Mouse (Mus musculus) heart, adult 8-10 months (tissue): ENCODE measurements at regions not wholly inside any gene's neighbourhood (a gene's known extent, or its start where the extent isn't known, plus 50 kb on each side); places are given as distances from the start of the nearest gene placed in this dataset.

Experiments used
- DNase-seq: peaks from one replicate; pipeline ENCODE4 v3.0.0; 2022; ENCODE audit warnings: low spot score

DNA sequence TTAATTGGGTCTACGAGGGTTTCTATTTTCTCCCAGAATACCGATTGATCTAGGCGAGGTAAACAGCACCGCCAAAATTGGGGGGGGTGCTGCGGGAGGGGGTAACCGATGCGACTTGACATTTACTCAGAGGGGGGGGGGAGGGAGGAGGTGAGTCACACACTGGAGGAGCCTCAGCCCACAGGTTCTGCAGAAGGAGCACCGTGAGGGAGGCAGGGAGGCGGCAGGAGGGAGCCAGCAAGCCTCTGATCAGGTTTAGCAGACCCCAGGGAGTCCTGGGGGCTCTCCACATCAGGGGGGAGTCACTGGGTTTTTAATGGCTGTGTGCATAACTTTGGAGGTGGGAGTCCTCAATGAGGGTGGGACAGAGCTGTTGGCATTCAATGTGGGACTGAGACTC is 51.3 kb upstream of the Ier5l start:
- DNase-seq = no peak

DNA sequence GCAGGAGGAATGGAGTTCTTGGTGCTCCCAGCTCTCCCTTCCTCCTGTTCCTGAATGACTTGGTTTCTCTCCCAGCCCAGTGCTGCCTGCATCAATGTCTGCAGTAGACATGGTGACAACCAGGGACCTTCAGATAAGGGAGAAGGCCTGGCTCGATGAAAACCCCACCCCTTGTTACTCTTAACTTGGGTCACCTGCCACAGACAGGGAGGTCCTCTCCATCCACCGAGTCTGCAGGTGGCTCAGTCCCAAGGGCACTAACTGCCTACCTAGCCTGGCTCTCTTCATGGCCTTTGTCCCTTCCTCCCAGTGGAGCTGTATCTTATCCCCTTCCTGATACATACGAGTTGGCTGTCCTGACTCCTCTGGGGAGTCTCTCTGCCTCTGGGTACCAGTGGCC is 51.8 kb upstream of the Ier5l start:
- no peak for DNase-seq

DNA sequence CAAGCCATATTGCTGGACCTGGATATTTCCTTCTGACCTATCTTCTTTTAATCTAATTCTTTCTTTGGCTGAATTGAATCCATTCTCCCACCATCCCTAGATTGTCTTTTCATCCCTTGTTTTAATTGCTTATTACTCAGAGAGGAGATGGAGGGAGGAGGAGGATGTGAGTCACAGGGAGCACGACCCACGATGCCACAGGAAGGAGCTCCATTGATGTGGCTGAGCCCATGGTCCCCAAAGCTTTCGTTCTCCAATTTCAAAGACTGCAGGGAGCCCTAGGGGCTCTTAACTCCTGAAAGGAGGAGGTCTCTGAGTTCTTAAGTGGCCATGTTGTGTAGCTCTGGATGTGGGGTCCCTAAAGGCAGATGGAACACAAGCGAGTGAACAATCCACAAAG is 53.5 kb upstream of the Ier5l start:
- no peak for DNase-seq

DNA sequence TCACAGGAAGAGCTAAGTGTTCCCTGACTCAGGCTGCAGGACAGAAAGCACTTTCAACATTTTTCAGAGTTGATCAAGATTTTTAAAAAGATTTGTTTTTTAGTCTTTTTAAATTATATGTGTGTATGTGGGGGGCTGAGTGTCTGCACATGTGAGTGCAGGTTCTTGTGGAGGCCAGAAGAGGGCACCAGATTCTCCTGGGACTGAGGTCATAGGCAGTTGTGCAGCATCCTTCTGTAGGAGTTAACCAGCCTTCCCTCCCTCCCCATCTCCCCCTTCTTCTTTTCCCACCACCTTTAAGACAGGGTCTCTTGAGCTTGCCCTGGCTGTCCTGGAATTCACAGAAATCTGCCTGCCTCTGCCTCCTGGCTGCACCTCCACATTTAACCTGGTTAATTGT is 58.9 kb upstream of the Ier5l start:
- DNase-seq = no peak

DNA sequence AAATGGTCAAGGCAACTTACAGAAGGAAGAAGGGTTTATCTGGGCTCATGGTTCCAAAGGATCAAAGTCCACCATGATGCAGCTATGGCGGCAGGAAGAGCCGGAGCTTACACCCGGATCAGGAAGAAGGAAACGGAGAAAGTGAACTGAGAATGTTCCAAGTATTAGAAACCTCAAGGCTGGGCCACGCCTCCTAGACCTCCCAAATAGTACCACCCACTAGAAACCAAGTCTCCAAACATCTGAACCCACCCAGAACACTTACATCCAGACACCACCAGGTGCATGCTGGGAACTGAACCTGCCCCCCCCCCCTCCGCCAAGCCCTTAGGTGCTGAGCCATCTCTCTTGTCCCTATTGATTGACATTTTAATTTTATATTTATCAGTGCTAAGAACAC is 59.3 kb upstream of the Ier5l start:
- DNase-seq = no peak

DNA sequence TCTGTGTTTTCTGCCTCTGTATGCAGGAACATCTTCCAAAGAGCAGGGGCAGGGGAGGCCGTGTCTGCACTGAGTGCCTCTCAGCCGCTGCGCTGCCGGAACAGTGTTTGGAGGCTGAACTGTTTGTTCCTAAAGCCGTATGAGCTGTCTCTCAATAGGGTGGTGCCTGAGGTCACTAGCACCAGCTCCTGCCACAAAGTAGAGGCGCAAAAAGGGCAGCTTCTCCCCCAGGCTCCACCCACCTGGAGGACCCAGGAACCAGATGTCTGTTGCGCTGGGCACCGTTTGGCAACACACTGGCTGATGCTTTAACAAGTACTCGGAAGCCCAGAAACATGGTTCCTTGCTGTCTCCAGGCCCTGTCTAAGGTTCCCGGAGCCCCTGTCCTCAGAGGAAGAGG is 60.4 kb upstream of the Cstad start:
- no peak for DNase-seq

DNA sequence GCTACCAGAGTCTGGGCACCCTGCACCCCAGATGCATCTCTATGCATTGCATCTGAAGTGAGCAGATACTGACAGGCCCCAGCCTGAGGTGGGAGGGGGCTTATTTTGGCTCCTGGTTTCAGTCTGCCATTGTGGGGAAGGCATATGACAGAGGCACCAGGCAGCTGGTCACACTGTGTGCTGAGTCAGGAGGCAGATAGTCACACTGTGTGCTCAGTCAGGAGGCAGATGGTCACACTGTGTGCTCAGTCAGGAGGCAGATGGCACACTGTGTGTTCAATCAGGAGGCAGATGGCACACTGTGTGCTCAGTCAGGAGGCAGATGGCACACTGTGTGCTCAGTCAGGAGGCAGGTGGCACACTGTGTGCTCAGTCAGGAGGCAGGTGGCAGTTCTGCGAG is 55.5 kb upstream of the Cstad start:
- no peak for DNase-seq

DNA sequence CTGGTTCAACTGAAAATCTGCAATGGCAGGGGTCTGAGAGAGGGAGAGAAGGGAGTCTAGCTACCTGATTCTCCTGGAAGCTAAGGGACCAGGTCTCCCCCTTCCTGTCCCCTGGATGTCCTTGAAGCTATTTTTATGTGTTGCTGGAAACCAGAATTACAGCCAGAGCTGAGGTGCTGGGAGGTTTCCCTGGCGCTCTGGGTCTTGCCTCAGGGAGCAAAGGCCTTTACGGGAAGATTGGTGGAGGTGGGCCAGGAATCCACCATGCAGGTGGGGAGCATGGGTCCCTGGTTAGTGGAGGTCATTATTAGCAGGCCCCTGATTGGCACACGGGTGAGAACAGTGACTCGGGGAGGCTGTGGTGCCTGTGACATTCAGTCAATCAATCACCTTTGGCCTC is 53.3 kb upstream of the Cstad start:
- no peak for DNase-seq

DNA sequence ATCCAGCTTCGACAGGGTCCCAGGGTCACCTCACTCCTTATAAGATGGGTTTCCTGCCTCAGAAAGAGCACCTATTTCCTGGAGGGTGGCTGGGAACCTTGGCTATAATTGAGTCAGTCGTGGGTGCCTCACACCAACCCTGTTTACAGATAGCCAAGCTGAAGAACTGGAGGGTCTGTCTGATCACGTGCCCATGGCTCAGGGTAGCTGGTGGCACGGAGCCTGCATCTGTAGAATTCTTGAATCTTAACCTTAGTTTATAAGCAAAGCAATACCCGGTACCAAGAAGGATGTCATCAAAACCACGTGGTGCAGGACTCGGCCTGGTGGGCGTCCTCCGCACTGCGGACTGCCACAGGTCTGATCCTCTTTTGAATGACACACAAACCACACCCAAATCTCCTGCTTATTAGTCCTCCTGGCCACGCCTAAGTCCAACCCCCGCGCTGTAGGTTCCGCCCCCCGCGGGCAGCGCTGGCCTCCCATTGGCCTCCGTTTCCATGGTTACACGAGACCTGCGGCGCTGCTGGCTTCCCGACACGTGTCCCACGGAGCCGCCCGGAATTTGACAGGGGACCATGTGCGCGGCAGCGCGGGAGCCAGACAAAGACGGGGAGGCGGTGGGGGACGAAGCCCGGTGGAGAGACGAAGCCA is 49.9 kb upstream of the Cstad start:
- DNase-seq = peak; percentile 92
